Mouse (Mus musculus): Measurements from ENCODE around the gene Mthfd1.
A peak's percentile ranks its signal among the peaks of the same experiment; 100 is the strongest.

Mthfd1 gene

DNA sequence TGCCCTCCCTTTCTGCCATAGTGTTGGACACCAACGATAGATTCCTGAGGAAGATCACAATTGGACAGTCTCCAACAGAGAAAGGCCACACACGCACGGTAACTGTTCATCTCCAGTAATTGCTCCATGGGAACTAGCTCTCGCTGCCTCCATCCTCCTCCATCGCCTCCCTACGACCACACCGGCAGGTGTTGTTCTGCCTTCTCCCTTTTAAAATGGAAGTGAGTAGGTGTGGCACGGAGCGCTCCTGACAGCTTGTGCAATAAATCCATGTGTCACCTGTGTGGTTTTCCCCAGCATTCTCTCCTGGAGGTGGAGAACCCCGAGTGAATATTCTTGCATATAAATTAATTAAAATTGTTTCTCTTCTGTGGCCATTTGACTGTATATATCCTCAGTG is 45.3 kb downstream of the Mthfd1 start:
- no peak for DNase-seq (ENCODE audit: low spot score in 2 of 2)

DNA sequence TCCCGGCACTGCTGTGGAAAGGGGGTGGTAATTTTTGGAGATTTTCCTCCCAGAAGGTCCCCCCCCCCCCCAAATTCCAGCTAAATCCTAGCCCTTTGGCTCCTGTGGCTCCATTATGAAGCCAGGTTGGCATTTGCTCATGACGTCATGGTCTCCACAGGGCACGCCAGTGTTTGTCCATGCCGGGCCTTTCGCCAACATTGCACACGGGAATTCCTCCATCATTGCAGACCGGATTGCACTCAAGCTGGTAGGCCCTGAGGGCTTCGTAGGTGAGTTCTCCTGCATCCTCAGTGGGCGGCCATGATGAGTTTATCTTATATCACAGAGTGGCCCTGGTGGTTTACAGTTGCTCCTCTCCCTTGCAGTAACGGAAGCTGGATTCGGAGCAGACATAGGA is 48.4 kb downstream of the Mthfd1 start:
- DNase-seq (ENCODE audit: low spot score in 2 of 2): no peak

DNA sequence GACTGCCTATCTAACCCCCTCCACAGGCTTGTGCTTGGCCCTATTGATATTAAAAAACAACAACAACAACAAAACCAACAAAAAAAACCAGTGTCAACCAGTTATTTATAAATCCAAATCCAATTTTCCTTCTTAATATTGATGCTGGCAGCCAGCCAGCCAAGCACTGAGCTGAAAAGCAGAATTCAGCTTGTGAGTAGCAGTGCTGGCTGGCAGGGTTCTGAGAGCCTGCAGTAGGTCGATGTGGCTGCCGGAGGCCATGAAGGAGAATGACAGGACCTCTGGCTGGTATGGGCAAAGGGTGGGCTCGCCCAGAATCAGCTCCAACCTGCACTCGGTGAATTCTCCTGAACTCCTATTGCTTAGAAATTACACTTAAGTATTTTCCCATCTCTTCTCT is 49.1 kb downstream of the Mthfd1 start:
- no peak for DNase-seq (ENCODE audit: low spot score in 2 of 2)

DNA sequence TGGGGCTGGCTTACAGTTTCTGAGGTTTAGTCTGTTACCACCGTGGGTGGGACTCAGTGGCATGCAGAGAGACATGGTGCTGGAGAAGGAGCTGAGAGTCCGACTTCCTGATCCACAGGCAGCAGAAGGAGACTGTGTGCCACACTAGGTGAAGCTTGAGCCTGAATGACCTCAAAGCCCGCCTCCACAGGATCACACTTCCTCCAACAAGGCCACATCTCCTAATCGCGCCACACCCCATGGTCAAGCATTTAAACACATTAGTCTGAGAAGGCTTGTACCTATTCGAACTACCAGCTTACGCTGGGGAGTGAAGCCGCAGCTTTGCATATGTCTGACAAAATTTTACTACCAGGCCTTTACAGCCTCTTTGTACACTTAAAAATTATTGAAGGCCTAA is 50.0 kb downstream of the Mthfd1 start:
- DNase-seq (ENCODE audit: low spot score in 2 of 2): no peak

DNA sequence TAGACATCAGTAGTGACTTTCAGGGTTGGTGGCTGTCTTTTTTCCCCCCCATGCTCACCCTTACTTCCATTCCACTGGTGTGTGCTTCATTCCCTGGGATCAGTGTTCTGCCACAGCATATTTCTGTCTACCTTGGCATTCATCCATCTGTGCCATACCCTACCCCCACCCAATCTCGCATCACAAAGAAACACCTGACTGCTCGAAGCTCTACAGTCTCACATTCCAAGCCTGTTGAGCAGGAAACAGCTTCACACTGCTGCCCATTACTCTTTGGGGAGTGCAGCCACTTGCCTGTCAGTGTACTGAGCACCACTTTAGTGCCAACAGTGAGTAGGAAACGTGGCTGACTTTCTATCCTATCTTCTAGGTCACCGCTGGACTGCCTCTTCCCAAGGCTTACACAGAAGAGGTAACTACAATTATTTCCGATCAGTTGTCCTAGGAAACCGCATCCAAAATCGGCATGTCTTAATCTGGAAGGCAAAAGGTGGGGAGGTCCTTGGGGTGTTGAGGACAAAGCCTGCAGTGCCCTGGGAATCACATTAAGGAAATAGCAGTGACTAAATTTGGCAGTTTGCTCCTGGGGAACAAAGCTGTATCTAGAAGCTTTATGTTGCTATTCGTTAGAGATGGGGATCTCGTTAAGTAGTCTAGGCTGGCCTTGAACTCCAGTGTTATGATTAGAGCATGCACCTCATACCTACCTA is 51.9 kb downstream of the Mthfd1 start:
- DNase-seq (ENCODE audit: low spot score in 2 of 2): no peak

DNA sequence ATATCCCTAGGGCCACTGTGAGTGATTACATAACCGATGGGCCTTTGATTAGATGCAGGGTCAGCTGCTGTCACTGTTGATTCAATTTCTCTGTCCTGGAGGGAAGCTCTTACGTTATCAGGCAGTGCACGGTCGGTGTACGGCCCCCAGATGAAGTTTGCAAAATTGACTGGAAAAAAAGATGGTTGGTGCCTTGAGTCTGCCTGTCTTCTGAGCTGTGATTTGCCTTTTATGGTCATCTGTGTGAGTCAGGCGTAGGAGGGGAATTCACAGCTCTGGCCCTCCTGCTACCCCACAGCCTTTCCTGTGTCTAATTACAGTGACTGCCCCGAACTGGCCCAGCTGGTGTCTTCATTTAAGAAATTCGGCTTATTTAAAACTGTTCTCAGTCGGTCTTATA is 52.9 kb downstream of the Mthfd1 start:
- DNase-seq (ENCODE audit: low spot score in 2 of 2): no peak

DNA sequence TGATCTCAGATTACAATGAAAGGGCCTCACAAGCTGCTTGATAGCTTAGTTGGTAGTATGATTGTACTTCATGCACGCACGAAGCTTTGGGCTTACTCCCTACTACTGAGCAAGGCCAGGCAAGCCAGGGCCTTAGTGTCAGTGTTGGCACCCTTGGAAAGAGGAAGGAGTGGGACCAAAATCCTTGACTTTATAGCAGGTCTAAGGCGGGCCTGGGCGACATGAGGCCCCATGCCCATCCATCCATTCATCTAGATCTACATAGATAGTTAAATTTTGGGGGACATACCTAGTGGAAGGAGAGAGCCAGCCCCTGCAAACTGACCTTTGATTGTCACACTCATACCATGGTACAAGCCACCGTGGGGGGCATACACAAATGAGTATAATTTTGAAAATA is 53.3 kb downstream of the Mthfd1 start:
- DNase-seq (ENCODE audit: low spot score in 2 of 2): no peak

DNA sequence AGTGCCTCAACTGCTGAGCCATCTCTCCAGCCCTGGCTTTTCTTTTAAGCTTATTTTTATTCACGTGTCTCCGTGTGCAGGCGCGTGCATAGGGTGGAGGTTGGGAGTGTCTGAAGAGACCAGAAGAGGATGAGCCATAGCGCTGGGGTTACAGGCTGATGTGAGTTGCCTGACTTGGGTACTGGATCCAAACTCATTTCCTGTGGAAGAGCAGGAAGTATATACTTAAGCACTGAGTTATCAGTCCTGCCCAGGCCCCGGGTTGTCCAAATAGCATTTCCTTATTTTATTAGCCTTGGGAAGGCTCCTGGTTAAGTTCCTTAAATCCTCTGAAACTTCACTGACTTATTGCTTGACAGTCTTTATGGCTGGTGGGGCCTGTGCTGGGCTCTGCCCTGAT is 54.9 kb downstream of the Mthfd1 start:
- DNase-seq (ENCODE audit: low spot score in 2 of 2): no peak

DNA sequence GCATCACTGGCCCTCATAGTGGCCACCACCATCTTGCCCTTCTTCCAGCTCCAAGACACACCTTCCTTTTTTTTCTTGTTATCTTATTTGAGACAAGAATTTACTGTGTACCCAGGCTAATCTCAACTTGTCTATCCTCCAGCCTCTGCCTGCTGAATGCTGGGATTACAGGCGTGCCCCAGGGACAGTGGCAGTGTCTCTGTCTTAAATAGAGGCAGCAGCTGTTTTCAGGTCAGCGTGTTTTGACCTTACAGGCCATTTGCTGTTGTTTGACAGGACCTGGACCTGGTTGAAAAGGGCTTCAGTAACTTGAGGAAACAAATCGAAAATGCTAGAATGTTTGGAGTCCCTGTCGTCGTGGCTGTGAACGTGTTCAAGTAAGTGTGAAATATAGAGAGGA is 55.5 kb downstream of the Mthfd1 start:
- DNase-seq (ENCODE audit: low spot score in 2 of 2): no peak

DNA sequence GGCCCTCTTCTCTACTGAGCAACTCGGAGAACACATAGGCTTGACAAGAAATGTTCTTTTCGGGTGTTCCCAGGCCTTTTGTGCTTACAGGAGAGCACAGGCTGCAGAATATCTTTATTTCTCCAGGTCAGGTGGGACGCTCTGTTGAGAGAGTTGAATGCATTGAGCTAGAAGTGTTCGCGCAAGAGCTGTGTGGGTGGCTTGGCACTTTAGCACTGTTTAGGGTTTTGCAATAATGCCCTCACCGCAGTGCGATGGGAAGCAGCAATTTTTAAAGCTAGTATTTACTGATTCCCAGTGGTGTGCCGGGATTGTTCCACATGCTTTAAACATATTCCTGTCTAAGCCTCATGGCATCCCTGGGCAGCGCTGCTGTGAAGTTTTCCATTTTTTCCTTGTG is 56.1 kb downstream of the Mthfd1 start:
- no peak for DNase-seq (ENCODE audit: low spot score in 2 of 2)

DNA sequence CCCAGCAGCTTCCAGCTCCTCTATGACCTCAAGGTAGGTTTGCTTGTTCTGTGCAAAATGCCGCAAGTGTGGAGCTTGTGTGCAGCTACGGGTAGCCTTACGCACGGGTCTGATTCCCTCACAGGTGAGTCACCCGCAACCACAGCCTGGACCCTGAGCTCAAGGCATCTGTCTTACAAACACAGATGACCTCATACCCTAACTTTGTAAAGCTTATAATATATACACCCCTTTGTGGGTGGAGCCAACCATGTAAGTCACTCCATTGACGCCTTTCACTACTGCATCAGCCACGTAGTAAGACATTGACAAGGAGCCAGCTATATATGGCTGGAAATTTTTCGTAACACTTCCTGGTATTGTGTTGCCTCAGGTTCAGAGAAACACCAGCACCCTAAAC is 56.9 kb downstream of the Mthfd1 start:
- no peak for DNase-seq (ENCODE audit: low spot score in 2 of 2)

DNA sequence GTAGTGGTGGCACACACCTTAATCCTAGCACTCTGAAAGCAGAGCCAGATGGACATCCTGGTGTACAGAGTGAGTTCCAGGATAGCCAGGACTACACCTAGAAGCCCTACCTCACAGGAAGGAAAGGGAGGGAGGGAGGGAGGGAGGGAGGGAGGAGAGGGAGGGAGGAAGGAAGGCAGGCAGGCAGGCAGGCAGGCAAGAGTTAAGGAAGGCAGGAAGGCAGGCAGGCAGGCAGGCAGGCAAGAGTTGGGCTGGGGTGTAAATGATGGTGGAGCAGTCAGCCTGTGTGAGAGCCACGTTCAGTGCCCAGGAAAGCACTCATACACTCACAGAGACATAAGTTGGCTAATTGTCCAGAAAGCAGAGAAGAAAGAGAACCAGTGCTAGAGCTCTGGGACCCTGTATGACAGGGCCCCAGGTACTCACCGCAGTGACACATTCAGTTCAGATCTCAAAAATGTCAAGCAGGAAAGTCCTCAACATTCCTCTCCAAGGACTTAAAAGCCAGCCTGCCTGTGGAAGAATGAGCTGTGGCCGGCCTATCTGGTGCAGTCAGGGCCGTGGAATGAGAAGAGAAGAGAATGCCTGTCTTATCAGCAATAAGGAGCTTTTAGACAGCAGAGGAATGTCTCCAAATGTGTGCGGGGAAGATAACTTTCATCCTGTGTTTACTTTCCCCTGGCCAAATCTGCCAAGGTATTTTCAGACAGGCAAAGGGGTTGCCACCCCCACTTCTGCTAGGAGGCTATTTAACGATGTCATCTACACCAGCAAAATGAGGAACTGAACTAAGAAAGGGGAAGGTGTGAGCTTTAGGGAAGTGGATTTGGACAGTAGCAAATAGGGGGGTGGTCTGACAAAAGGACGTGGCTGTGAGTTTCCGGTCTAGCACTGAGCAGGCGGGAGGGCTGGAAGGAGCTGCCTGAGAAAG is 63.4 kb downstream of the Mthfd1 start:
- no peak for DNase-seq (ENCODE audit: low spot score in 2 of 2)

DNA sequence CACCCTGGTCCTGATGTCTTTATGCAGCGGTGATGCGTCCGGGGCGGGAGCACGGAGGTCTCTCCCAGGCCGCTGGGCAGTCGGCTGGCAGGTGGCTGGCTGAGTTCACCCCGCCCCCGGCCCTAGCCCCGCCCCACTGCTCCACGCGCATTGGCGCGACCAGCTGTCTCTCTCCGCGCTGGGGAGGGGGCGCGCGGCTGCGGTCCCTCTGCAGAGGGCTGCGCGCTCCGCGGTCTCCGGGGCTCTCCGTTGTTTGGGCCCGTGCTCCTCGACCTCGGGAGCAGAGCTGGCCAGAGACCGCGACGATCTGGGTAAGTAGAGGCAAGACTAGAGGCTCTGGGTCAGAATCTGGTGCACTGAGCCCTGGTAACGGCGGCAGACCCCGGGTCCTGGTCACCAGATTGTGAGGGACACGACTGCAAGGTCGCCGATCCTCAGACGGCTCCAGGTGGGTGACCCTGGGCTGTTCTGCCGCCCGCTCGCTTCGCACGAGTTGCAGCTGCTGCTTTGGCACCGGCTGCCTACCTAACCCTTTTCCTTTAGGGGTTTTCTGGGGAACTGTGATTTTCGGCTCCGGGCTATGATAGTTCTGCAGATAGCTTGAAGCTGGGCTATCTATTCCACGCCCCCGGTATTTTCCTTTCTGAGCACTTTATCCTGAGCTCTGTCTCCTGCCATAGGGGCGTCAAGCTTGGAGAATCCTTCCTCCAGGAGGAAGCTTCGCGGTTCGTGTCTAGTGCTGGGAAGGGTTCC is 69.8 kb downstream of the Mthfd1 start, which contains the start of gene Akap5:
Akap5 (plus strand) TSS at position 213 of the 753 bp plus-strand sequence.
- DNase-seq (ENCODE audit: low spot score in 2 of 2): peak in 1 of 2 experiments; percentile 30

DNA sequence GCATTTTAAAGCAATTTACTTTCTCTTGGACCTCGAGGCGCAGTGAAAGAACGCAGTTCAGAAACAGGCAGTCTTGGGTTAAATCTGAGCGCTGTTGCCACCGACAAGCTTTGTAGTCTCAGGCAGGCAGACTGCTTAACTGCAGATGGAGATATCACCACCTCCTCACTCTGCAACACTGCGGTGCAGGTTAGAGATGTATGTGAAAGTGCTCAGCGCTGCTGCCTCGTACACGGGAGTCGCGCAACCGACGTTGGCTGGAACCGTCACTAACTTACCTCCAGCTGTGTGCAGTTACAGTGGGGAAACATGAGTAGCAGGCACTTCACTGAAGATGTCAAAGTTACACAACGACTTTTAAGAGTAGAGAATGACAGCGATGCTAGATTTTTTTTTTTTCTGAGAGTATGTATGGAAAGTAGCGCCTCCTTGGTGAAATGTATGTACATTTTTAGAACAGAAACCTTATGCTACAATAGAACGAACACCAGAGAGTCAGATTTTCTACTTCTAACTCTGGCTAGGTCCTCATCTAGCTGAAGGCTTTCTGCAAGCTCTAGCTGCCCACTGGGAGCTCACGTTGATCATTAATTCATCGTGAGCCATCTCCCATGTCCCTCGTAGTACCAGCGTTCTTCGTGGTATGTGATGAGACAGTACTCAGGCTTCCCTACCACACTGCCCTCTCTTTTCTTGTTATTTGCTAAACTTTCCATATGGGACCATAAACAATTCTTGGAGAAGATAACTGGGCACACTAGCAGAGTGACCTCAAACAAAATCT is 71.5 kb downstream of the Mthfd1 start:
- no peak for DNase-seq (ENCODE audit: low spot score in 2 of 2)

DNA sequence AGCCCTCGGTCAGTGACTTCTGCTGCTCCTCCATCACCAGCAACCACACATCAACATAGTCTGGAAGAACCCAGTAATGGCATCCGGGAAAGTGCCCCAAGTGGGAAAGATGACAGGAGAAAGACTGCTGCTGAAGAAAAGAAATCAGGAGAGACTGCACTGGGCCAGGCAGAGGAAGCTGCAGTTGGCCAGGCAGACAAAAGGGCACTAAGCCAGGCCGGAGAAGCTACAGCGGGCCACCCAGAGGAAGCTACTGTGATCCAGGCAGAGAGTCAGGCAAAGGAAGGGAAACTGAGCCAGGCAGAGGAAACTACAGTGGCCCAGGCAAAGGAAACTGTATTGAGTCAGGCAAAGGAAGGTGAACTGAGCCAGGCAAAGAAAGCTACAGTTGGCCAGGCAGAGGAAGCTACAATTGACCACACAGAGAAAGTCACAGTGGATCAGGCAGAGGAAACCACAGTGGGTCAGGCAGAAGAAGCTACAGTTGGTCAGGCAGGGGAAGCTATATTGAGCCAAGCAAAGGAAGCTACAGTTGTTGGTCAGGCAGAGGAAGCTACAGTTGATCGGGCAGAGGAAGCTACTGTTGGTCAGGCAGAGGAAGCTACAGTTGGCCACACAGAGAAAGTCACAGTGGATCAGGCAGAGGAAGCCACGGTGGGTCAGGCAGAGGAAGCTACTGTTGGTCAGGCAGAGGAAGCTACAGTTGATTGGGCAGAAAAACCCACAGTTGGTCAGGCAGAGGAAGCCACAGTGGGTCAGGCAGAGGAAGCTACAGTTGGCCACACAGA is 73.7 kb downstream of the Mthfd1 start:
- DNase-seq (ENCODE audit: low spot score in 2 of 2): no peak

DNA sequence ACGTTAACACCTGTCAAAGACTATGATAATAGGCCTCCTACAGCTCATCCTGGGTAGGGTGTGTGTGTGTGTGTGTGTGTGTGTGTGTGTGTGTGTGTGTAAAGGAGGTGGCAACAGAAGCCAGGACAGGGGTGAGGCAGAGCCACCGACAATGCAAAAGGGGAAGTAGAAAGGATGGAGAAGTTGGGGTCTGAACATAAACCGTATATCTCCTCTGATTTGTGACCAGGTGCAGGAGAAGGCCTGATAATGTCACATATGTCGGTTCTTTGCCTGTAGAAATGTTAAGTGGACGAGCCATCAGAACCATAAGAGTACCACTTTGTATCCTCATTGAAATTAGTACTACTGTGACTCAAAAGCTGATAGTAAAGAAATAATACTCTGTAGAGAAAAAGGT is 78.6 kb downstream of the Mthfd1 start:
- DNase-seq (ENCODE audit: low spot score in 2 of 2): no peak

DNA sequence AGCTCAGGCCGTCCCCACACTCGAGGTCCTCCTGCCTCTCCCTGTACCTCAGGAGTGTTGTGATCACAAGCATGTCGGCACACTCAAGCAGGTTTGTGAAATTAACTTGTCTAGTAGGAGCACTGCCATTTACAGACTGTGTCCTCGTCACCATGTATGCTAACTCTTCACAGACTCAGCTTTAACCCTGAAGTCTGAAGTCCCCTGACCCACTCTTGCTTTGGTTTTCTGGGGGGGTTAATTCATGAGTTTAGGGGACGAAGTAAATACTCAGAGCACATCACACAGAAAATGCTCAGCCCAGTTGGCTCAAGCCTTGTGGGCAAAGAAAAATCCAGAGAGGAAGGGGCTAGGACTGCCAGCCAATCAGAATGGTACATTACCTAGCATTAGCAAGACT is 80.5 kb downstream of the Mthfd1 start:
- DNase-seq (ENCODE audit: low spot score in 2 of 2): no peak

DNA sequence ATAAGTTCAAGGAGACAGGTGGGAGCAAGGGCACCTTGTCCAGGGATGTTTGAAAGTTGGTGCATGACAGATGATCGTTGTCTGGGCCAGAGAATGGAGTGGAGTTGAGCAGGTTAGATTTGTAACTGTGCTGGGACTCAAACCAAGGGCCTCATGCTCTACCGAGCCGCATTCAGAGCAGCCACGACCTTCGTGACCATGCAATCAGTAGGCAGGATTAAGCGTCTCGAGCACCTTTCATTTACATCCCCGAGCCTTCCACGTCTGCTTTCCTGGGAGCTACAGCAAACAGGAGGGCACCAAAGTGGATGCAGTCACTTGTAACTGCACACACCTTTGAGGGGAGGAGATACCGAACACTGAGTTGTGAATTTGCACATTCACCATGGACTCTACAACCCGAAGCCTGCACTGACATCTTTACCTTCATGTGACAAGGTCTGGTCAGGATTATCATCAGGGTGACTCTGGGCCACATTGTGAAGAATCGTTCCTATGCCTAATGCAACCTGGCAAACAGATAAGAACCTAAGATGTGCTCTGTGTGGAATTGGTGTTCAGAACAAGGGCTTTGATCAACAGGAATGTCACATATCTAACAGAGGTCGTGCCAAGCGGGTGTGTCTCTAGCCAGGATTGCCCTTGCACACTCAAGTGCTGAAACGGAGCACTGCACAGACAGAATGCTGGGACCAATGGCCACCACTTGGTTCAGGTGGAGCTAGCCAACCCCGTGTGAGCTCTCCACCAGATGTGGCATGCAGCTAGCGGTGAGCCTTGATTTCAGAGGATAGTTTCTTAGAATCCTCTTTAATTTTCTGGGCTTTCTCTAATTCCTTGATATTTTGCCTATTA is 81.2 kb downstream of the Mthfd1 start:
- no peak for DNase-seq (ENCODE audit: low spot score in 2 of 2)

DNA sequence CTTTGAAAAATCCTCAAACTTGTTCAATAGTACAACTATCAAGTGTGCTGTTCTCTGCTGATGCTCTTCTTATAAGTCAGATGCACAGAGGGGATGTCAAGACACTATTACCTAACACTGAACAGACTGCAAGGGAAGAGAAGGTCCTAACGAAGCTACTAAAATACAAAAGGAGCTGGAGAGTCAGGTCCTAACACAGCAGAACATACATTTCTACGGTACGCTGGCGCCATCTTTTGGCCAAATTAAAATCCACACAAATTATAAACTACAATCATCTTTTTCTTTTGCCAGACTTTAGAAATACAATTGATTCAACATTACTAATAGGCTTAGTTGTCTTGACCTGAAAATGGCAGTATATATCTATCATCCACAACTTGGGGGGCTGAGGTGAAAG is 86.0 kb downstream of the Mthfd1 start:
- DNase-seq (ENCODE audit: low spot score in 2 of 2): peak in 1 of 2 experiments; percentile 18

Data from urinary bladder, adult 18-20 months (tissue).